Mouse (Mus musculus): ENCODE data around the gene Sh3d21.

Sh3d21 gene

DNA sequence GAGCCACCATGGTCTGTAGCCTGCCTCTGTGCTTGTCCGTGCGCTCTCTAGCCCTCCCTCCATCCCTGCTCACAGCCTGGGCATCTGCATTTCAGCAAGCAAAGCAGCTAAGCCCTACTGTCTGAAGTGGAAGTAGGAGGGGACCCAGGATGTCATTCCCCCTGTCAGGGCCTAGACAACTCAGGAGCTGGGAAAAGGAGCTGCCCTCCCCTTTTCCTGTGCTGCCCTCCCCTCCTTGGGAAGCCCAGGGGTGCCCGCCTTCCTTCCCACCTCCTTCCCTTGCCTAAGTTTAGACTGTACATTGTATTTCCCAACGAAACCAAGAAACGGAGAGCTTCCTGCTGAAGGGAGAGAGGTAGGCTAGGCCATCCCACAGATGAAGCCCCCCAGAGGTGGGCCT is 22.3 kb downstream of the Sh3d21 start:
- DNase-seq = peak in 1 of 2 experiments; percentile 32

DNA sequence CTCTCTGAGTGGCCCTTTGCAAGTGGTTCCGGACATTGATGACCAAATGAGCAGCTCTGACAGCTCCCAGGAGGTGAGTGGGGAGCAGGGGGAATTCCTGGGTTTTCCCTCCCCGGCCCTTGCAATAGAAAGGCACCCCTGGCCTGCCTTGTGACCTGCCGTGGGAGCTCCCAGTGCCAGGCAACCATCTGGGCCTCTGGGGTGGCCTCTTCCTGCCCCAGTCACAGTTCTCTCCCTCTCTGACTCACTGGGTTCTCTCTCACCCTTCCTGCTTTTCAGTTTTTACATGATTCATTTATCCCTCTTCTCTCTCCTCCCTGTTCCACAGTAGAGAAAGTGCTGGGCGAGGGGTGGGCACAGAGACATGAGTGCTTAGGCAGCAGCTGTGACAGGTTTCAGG is 25.5 kb downstream of the Sh3d21 start:
- no peak for DNase-seq

DNA sequence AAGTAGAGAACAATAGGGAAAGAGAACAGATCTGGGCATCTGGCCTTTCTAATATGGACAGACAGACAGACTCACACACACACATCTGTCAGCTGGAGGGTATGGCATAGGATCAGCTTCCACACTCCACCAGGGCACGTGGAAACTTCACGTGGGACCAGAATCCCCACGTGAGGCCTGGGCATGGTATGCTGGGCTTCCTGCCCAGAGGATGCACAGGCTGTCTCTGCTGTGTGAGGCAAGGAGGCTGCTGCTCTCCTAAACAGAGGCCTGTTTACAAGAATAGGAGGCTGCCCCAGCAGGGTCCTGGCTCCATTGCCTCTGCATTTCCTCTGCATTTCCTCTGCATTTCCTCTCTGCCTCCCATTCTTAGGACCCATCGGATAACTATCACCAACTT is 28.7 kb downstream of the Sh3d21 start:
- DNase-seq = no peak

DNA sequence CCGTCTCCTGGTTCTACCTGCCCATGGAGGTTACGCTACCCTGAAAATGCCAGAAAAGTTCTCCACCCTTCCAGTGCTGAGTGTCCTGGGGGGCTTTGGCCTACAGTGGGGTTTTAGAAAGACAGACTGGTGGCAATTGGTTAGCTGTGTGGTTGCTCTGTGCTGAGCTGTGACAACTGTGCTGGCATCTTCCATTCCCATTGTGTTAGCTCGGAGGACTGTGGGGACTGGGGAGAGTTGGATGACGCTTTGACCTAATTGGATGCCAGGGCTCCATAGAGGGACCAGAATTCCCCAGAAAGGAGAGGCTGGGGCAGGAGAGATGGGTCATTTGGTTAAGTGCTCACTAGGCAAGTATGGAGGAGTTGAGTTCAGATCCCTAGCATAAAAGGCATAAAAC is 29.1 kb downstream of the Sh3d21 start:
- no peak for DNase-seq

DNA sequence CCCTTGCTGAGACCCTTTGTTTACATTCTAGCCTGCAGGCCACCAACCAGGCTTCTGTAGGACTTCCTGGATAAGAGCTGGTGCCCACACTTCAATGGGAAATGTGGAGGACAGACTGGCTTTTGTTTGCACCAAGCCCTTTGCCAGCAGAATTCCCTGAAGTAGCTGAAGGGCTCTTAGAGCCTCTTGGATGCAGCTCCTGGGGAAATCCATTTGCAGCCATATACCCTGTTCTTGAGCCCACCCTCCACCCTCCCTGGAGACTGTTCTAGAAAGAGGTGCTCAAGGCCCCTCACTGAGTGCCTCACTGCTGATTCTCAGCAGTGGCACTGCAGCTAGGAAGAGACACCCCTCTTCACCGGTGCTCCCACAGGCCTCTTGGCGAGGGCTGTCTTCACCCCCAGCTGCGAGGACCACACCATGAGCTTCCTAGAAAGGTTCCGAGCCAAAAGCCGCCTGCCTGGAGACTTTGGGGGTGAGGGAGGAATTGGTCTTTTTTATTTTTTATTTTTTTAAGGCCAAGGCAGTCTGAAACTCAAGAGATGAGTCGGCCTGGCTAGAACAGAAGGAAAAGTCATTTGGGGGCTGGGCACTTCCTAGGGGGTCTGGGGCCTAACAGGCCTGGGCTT is 30.5 kb downstream of the Sh3d21 start:
- DNase-seq = peak; percentile 62 to 78

DNA sequence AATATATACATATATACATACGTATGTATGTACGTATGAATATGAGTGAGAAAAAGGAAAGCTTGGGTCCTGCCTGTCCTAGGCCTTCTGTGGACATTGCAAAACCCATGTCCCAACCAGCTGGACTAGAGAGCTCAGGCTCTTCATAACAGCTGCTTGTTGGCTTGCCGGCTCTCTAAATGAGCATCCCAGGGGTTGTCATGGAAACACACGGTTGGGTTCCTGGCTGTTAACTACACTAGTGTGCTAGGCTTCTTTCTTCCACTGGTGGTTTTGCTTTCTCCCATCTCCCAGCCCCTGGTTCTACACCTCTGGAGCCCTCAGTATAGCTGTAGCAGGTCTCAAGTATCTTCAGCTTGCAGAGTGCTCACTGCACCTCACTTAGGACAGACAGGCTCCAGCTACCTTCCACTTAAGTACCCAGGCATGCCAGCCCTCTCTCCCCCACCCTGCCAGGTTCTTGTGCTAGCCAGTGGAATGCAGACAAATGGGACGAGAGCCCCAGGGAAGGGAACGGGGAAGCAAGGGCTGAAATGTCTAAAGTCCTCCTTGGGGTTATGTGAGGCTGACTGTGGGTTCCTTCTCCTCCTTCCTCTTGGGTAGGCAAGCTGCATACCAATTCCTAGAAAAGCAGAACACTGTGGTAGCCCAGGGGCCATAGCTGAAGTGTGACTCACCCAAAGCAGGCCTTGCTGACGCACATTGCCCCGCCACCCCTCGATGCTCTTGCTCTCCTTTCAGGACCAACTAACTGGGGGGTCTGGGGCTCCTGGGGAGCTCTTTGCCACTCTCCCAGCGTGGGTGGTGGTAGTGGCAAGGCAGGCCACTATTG is 31.8 kb downstream of the Sh3d21 start:
- DNase-seq = peak; percentile 73 to 86

DNA sequence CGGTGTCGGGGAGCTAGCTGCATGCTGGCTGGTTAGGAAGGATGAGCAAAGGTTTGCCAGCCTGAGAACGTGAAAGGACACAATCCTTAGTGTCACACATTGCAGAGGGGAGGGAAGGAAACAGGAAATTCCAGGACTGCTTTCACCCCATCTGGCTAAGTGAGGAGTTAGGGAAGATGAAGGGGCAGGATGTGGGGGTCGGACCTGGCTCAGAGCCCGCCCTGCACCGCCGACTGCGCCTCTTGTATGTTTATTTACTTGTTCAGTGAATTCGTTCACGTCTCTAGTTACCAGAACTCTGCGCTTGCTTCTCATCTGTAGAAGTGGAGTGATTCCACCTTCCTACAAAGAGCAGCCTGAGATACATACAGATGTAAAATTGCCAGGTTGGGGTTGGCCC is 32.8 kb downstream of the Sh3d21 start:
- peak; percentile 71 to 92 for DNase-seq

DNA sequence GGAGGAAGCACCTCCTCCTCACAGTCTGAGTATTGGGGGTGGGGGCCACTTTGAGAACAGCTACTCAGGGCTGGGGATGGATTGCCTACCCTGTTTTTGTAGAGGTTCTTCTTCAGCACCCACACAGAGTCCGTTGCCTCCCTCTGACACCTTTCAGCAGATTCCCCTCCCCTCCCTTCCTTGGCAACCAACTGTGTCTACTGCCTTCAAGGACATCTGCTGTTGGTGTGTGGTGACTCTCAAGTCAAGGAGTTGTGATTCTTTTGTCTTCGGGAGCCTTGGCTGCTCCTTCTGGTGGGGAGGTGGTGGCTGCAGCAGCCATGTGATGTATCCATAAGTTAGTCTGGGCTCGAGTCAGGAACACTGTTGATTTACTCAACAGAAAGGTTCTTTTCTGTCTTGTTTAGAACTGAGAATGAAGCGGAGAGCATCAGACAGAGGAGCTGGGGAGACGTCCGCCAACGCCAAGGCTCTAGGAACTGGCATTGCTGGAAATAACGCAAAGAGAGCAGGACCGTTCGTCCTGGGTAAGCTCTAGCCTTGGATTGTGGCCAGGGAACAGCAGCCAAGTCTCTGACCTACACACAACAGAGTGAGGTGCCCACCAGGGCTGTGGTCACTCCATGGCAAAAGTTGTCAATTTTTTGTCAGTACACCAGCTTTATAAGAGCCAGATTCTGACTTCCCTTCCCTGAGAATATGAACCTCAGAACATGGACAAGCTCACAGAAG is 39.8 kb downstream of the Sh3d21 start:
- DNase-seq = no peak

DNA sequence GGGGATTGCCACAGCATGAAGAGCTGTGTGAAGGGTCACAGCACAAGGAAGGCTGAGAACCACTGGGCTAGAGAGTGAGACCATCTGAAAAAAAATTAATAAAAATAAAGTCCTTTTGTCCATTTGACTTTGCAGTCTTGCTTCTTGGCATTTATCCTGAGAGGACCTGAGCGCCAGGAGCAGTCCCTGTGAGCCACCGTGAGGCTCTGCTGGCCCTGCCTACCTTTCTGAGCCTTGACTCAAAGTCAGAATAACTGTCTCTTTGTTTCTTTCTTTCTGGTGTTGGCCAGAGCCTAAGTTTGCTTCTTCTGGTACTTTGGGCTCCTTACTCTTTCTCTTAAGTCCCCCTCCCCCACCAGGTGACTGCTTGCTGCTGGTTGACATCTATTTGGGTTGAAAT is 42.8 kb downstream of the Sh3d21 start:
- DNase-seq = no peak

DNA sequence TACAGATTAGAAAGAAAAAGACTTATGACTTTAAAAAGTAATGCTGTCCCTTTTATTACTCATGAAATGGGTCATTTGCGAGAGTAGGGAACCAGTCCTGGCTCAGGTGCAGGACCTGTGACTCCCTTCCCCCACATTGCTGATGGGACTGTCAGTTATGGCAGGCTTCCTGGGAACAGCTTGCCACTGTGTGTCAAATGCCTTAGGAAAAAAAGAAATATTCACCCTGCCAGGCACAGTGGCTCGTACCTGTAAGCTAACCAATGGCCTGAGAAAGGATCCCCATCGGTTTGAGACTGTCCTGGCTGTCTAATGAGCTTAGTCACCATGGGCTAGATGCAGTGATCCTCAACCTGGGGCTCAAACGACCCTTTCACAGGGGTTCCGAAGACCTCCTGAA is 43.2 kb downstream of the Sh3d21 start:
- no peak for DNase-seq

DNA sequence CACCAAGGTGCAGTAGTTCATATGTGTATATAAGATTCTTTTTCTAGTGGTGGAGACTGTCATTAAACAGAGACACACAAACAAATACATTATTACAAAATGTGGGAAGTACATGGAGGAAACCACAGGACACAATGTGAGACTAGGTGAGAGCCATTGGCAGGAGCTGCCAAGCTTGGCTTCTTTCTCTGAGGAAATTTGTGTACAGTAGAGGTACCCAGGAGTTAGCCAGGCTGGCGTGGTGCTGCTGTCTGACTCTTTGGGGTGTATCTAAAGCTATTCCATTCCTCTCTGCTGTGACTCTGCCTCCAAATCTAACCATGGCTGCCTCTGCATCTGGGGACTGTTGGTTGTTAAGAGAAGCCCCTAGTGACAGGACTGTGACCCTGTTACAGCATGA is 44.2 kb downstream of the Sh3d21 start:
- DNase-seq = no peak

DNA sequence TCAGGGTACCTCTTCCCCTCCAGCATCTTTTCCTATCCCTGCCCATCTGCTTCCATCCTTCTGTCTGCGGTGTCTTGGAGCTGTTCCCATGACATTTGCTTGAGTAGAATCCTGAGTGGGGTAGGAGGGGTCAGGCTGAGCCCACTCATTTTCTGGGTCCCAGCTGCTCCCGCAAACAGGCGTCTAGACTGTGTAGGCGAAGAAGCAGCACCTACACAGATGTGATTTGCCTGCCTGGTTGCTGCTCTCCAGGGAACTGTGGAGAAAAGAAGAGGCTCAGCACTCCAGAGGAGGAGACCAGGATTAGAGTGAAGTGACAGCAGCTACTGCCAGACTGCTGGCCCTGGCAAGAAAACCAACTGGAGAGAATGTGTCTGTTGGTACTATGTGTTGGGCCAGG is 44.6 kb downstream of the Sh3d21 start:
- DNase-seq = no peak

DNA sequence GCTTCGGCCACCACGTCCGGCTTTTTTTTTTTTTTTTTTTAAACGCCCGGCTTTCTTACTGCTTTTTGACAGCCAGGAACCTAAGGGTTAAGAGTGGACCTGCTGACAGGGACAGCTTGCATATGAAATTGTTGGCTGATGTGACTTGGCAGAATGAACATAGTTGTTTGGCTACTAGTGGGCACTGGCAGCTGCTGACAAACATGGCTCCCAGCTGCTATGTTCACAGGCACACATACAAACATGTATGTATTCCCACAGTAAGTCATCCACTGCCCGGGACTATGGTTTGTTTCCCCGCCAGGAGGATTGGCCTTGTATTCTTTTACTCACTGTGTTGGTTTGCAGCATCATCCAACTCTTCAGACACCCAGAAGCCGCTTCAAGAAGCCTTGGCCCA is 46.2 kb downstream of the Sh3d21 start:
- DNase-seq = peak in 1 of 2 experiments; percentile 57

DNA sequence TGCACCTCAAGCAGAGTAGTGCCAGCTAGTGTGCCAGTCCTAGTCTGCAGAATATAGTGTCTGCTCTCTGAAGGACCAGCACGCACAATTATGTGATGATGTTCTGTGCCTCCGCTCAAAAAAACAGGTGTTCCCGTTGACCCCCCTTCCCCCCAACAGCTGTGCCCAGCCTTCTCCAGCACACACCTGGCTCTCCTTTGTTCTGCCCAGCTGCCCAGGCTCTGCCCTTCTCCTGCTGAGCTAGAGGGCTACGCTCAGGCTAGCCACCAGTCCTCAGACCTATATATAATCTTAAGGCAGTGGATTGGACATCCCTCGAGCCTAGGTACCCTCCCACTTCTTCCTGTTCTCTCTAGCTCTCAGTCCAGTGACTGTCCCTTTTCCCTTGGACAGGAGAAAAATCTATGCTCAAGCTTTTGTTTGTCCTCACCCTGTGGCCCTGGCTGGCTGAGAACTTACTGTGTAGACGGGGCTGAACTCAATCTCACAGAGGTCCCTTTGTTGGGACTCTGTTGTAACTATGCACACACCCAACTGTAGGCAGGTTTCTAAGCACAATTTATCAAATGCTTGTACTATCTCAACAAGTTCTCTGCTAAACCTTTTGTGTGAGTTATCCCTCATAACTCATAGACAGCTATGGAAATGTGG is 47.3 kb downstream of the Sh3d21 start:
- DNase-seq = no peak

DNA sequence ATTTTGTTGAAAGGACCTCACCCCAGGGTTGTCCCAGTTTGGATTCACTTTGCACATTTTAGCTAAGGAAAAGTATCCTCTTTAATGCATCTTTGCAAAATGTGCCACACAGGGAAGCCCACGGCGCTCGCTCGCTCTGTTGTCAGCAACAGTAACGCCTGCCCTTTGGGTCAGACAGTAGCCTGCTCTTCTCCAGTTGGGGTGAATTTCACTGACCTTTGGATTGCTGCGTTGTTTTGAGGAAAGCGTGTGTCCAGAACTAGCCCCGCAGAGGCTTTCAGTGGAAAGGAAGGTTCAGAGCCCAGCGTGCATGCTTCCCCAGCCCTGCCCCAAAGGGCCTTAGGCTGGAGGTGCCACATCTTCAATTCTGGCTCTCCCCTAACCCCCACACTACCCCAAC is 47.9 kb downstream of the Sh3d21 start:
- DNase-seq = no peak

DNA sequence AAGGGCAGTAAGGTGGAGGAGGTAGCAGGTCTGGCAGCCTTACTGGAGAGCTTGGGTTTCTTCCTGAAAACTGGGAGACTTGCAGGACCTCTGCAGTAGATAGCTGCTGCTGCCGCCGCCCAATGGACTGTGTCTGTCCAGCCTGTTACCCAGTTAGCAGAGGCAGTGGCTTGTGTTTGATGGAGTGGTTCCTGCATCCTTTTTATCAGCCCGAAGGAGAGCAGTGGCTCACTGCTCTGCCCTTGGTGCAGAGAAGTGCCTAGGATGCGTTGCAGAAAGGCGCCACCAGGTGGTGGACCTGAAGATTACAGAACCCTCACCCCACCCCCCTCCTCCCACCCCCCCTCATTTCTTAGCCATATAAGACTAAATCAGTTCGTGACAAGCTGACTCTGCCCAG is 49.3 kb downstream of the Sh3d21 start:
- peak; percentile 65 to 79 for DNase-seq

DNA sequence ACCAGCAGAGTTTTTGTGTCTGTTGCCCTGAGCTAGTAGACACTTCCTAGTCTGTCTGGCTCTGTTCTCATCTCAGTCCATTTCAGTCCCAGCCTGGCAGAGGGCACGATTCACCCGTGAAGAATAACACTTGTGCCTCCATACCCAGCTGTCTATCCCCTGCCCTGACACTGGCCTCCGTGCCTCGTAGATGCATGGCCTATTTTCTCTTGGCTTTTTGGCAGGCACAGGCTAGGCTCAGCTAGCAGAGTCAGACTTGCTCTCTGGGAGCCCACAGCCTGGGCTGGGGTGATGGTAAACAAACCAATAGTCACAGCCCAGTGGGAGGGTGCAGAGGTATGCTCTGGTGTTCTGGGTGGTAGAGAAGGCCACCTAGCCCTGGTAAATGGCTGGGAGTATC is 50.0 kb downstream of the Sh3d21 start:
- no peak for DNase-seq

DNA sequence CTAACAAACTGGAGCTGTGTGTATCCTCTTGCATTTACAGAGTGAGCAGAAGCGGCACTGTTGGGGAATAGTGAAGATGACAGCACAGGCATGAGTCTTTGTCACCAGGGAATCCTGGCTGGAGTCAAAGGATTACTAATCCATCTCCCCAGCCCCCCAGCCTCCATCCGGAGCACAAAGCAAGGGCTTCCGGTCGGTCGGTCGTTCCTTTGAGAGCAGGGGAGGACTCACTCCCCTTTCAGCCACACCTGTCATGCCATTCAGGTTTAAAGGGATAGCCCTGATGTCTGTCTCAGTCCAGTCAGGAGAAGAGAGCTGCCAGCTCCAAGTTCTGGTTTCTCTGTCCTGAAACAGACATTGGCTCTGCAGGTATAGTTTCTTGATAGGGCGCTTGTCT is 52.1 kb downstream of the Sh3d21 start:
- DNase-seq = no peak

DNA sequence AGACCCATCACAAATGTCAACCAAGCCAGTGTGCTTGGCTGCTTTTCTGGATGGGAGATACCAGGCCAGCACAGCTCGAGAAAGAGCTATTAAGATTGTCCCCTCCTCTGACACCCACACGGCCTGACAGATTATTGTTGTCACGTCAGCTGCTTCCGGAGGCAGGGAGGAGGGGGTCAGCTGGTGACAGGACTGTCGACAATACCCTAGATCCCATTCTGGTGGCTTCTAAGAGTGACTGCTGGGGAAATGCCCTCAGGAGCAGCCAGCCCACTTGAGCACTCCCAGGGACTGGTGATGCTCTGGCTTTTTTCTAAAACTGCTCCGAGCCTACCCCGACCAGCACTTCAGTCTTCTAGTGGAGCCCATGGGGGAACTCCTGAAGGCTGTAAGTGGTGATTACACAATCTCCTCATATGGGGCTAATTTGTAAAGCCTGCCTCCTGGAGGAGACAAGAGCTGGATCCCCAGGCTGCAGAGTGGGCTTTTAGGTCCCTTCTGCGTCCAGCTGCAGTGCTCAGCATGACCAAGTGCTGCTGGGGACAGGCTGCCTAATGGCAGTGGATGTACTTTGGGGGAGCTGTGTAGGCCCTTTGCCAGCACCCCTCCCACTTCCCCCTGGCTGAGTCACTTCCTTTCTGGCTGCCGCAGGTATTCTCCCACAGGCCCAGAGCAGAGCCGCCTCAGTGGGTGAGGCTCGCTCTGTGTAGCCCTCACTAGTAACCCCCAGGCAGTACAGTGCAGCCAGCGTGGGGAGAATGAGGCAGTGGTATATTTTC is 52.7 kb downstream of the Sh3d21 start:
- peak; percentile 88 to 92 for DNase-seq

DNA sequence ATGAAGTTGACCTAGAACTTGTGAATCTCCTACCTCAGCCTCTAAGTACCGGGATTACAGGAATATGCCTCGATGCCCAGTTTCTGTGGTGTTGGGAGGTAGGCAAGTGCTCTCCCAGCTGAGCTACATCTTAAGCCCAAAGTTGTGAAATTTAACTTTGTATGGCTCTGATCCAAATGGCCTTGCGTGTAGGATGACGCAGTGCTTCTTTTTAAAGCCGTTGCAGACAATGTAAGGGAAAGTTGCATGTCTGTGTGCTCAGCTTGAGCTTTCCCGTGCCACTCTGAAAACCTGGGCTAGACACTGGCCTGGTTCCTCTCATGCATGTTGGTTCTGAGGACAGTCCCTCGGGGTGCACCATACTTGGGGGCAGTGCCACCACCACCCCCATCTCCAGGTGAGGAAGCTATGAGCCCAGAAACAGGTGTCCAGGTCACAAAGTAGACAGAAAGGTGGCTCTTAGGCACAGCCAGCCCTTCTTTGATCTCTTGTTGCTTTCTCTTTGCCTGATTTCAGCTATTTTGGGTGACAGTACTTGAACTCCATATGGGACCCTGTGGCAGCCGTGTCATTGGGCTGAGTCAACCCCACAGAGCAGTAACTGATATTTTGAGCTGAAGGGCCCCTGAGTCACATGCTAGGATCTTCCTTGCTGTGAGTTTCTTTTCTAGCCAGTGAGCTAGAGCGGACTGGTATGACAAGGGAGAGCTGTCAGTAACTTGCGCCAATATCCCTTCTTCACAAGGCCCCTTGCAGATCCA is 53.5 kb downstream of the Sh3d21 start:
- DNase-seq = no peak

DNA sequence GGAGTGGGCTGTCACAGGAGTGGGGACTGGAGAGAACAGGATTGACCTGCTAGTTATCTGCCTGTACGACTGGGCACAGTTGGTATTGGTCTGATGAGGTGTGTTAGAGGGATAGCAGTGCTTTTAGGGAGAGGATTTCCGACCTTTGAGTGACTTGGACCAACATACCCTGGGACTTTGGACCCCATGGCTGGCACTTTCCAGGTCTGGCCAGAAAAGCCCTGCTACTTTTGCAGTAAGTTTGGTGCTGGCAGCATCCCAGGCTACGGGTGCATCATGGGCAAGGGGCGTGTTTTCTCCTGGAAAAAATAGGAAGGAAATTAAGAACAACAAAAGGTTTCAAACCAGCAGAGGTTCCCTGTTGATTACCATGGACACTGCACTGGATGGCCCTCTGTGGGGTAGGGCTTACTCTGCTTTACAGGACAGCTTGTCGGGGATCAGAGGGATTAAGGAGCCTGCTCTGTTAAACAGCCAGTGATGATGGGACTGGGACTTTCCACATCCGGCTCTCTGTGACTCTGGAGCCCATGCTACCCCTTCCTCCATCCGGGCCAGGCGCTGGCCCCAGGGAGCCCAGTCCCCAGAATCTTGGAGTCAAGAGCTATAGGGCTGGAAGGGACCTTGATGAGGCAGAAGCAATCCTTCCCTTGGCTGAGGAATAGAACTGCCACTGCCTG is 55.1 kb downstream of the Sh3d21 start:
- DNase-seq = no peak

All from lung, postnatal 4 days (tissue).